Mouse (Mus musculus): ENCODE results near the gene Pak2.
"Not testable (repeated sequence)": the region's sequence is repeated elsewhere in the genome, so short reads cannot be mapped to it uniquely, and the experiment has no call there.

Gene Pak2

DNA sequence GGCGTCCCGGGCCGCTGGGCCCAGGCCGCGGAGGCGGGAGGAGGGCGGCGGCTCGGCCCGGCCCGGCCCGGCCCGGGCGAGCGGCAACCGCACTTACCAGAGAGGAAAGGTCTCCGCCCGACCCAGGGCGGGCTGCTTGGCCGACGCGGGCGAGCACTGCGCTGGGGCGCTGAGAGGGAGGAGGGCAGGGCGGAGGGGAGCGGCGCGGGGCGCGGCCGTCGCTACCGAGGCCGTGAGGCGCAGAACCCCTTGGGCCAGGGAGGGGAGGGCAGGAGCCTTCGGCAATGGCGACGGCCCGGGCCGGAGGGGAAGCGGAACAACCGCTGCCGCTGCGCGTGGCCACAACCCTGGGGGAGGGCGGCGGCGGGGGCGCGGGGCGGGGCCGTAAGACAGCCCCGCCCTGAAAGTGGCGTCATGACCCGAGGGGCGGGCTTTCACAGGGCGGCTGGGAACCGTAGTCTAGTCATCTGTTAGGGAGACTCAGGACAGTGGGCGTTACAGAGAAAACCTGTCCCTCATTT, at the start of gene Pak2:
Gene Pak2, minus strand, starts transcription at position 352 of the 521 bp plus-strand sequence.
- DNase-seq (ENCODE audit: low read depth) = peak; percentile 74

DNA sequence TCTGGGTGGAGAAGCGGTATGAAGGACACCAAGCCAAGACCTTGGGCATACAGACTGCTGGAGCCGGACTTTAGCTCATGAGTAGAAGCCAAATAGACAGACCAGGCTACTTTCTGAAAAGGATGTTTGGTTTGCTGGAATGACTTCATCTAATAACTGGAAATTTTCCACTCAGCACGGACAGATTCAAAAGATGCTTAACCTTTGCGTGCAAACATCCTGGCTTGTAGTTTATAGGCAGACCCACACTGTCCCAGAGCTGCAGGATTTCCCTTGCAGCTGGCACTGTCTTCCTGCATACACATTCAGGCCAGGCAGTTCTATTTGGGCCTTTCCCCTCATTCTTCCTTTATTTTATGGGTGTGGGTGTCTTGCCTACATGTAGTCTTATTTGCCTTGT, 47.9 kb upstream of the Pak2 start:
- no peak for DNase-seq (ENCODE audit: low read depth)

DNA sequence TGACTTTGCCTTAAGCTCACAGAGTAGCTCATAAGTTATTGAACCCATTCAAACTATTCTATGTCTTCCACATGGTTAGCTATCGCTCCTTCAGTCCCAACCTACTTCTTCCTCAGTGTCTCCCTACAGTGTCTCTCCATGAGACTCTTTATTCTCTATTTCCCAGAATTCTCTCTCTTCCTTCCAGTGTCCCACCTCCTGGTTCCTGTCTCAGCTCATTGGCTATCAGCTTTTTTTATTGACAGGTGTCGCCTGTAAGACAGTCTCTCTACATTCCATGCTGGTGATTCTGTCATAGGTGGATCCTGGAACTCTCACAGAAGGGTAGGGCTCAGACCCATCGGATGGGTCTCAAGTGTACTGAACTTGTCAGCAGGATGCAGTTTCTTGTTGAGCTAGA, 46.2 kb upstream of the Pak2 start:
- no peak for DNase-seq (ENCODE audit: low read depth)

DNA sequence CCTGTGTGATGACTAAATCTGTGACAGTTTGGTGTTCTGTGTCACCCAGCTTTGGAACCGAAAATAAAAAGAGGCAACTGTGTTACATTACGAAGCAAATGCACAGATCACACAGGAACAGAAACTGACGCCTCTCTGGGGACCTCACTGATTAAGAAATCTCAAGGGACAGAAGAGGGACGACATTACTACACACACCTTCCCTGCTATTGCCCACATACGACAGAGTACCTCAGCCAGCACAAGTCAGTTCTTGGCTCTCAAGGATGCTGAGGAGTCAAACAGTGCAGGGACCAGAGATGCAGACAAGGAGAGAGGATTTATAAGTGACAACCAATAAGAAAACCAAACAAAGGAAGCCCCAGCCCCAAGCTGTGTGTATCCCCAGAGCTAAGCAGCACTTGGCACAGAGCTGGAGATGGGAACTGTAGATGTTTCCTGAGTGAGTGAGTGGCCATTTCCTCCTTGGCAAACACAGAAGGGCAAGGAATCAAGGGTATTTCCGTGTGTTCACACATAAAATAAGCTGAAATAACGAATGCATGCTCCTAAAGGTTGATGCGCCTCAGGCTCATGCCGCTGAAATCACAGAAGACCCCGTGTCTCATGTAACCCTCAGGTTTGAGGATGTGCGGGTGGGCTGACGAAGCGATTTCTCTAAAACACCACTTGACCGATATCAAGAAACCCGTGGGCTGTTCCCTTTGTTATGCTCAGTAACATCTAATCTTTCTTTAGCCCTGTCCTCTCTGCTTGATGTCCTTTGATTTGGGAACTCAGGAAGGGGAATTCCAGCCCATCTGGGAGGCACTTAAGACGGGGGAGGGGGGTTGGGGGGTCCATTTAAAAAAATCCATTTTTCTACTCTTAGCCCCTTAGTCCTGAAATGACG, 45.5 kb upstream of the Pak2 start:
- no peak for DNase-seq (ENCODE audit: low read depth)

DNA sequence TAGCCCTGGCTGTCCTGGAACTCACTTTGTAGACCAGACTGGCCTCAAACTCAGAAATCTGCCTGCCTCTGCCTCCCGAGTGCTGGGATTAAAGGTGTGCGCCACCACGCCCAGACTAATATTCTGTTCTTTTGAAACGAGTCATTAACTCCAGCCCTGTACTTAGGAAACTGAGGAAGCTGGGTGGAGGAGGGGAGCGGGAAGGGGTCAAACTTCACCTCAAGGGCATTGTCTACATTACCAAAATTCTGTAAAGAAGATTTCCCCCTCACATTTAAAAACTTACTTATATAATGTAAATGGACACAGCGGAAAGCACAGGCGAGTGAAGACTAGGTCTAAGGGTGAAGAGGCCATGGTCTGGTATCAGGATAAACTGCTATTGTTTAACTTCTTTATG, 44.9 kb upstream of the Pak2 start:
- no peak for DNase-seq (ENCODE audit: low read depth)

DNA sequence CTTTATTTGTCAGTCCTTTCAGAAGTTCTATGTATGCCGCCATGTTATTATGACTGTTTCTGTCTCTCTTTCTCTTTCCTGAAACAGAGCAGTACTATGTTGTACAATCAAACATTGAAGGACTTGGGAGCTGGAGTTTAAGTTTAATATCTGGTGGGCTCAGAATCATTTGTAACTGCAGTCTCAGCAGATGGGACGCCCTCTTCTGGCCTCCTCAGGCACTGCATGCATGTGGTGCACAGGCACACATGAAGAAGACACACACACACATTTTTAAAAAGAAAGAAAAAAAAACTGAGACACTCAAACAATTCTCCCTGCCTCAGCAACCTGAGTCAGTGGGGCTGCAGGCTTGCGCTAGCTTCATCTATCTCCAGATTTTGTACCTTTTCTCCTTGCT, 41.3 kb upstream of the Pak2 start:
- DNase-seq (ENCODE audit: low read depth) = no peak

DNA sequence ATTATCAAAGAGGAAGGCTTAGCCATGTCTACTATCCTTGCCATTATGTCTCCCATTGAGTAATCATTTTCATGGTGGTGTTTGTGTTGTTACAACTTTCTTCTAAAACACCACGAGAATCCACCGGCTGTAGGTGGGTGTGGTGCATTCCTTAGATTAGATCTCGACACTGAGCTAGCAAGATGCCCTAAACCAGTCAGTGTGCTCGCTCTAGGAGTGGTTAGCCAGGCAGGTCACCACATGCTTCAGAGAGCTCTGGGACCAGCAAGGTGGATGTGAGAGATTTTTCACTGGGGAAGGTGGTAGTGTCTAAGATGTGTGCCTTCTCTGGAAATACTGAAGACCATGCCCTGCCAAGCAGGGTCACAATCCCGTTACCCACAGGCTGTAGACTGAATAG, 37.0 kb upstream of the Pak2 start:
- DNase-seq (ENCODE audit: low read depth) = no peak

DNA sequence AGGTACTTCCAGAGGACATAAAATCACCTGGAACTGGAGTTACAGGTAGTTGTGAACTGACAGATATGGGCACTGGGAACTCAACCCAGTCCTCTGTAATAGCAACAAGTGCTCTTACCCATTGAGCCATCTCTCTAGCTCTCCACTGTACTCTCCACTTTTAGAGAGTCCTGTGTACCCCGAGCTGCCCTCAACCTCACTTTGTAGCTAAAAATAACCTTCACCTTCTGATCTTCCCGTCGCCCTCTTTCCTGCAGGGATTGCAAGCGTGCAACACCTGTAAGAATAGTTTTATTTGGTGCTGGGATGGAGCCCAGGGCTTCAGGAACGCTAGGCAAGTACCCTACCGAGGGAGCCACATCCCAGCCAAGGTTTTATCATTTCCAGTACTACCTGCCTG, 36.6 kb upstream of the Pak2 start:
- no peak for DNase-seq (ENCODE audit: low read depth)

DNA sequence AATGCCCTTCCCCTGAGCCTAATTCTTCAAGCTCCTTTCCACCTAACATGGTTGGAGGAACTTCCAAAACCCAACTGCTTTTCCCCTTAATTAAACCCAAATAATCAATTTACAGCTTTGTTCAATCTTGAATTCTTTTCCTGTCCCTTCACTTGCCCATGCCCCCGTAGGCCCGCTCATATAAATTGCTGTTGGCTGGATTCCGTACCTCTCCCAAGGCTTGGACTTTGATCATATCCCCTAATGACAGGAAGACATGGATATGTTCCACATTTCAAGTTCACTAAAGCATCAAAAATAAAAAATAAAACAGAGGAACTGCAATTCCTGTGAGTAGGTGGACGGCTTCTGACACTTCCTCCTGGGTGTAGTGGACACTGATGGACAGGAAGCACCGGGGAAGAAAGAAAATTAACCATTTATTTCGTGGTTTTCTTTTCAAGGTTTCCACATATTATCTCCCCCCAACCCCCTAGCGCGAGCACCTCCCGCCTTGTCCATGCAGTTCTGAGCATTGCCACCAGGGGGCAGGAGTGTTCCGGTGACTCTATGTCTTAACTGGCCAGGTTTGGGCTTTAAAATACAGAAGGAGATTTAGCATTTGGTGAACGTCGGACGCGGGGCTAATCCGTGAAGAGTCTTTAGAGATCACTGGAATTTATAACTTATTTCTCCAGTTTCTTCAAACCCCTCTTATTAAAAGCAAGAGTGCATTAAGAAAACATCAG, 36.0 kb upstream of the Pak2 start:
- peak; percentile 76 for DNase-seq (ENCODE audit: low read depth)

DNA sequence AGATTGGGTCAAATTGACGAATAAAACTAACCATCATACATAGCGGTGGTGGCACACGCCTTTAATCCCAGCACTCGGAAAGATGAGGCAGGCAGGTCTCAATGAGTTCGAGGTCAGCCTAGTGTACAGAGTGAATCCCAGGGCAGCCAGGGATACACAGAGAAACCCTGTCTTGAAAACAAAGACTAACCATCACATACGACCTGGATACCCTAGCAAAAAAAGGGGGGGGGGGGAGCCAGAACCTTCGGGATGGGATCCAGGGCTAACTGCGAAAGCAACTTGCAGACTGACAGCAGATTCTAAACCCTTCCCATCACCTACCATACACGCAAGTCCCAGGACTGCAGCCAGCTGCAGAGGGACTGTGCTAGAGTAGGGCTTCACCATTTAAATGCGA, 35.3 kb upstream of the Pak2 start:
- DNase-seq (ENCODE audit: low read depth) = no peak

DNA sequence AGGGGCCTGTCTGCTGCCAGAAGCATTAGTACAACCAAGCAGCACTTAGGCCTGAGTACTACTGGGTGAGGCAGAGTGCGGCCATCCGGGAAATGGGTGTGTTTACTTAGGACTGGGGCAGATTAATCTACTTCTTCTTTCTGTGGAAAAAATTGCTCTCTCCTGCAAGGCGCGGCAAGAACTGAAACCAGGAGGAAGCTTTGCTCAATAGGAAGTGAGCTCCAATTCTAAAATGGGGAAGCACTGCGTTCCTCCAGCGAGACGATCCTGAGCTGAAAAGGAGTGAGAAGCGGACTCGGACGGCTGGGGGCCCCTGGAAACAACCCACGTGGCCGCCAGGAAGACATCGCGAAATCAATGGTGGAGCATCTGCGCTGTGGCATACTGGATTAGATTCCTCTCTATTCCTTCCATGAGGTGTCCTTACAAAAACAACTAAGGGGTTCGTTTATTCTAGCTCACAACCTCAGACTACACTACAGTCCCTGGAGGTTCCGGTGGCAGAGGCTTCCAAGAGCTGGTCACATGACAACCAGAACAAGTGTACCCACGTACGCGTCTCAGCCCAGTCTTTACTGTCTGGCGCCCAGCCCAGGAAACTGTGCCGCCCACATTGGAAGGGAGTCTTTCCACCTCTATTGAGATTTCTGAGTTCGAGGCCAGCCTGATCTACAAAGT, 34.5 kb upstream of the Pak2 start:
- DNase-seq (ENCODE audit: low read depth) = no peak

DNA sequence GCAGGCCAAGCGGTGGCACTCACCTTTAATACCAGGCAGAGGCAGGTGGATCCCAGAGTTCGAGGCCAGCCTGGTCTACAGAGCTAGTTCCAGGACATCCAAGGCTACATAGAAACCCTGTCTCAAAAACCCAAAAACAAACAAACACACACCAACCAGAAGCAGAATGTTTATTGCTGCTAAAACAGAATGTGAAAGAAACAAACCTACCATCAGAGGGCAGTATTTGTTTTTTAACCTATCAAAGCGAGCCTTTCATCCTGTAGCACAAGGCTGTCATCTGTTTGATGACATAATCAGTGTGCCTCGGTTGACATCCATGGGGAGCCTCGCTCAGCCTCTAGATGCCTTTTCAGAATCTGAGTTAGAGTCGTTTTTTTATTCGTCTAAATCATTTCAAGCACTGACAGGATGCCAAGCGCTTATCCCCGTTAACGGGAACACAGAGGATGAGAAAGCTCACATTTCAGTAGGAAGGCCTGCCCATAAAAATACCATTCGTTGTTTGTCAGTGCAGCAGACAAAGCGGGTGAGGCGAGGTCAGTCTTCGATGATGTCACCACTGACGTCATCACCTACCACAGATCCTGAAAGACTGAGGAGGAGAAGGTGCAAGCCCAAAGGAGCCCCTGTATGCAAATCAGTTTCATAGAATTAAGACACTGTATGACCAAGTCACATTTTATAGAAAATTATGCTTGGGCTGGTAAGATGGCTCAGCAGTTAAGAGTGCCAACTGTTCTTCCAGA, 32.0 kb upstream of the Pak2 start:
- DNase-seq (ENCODE audit: low read depth) = no peak

DNA sequence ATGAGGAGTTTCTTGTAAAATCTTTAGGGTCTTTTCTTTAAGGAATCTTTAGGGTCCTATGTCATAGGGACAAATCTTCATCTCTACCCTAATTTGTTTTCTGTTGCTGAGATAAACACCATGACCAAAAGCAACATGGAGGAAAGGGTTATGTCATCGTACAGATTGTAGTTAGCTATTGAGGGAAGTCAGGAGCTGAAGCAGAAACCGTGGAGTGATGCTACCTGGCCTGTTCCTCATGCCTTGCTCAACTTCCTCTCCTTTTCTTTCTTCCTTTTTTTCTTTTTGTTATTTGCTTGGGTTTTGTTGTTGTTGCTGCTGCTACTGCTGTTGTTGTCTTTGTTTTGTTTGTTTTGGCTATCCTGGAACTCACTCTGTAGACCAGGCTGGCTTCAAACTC, 29.4 kb upstream of the Pak2 start:
- DNase-seq (ENCODE audit: low read depth) = no peak

DNA sequence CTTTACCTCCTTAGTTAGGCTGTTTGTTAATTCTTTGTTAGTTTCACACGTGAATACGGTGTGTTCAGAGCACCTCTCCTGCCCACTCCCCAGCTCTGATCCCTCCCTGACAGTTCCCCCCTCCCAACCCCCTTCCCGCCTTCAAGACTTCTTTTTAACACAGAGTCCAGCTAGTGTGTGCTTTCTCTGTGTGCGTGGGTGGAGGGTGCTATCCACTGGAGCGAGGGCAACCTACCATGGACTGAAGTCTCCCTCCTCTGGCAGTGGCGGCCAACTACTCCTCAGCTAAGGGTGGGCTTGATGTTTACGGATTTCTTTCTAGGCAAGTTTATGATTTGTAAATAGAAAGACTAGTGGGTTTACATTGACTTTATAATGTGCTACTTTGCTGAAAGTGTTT, 29.0 kb upstream of the Pak2 start:
- DNase-seq (ENCODE audit: low read depth) = no peak

DNA sequence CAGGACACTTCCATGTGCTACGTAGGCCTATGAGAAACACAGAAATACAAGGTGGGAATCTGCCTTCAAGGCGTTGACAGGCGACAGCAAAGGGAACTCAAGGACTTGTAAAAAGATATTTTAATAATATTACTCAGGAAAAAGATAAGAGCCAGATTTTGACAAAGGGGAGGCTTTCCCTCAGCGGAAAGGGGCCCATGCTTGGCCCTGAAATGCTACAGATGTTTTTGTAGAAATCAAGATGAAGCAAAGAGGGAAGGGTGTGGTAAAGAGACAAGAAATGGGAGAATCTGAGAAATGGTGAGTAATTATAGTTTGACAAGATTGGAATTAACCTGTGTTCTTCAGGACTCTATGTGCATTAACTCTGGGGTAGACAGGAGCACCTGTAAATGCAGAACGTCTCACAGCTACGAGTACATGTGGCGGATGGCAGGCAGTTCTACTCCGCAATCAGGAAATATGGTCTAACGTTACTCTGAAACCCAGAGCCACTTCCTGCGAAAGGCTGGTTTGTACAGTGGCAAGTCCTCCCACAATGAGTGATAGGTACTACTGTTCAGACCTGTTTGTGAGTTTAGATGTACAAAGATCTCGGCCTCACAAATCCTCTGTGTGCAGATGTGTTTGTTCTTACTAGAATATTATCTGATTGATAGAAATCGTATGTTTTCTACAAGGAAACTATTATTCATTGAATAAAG, 28.4 kb upstream of the Pak2 start:
- no peak for DNase-seq (ENCODE audit: low read depth)

DNA sequence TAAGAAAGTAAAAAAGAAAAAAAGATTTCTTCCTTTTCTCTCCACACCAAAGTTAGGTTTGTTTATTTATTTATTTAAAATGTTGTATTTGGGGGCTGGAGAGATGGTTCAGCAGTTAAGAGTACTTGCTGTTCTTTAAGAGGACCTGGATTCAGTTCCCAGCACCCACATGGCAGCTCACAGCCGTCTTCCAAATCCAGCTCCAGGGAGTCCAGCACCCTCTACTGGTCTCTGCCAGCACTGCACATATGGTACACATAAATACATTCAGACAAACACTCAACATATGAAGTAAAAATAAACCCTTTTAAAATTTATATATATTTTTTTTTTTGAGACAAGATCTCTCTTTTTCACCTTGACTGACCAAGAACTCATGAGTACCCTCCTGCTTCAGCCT, 26.6 kb upstream of the Pak2 start:
- no peak for DNase-seq (ENCODE audit: low read depth)

DNA sequence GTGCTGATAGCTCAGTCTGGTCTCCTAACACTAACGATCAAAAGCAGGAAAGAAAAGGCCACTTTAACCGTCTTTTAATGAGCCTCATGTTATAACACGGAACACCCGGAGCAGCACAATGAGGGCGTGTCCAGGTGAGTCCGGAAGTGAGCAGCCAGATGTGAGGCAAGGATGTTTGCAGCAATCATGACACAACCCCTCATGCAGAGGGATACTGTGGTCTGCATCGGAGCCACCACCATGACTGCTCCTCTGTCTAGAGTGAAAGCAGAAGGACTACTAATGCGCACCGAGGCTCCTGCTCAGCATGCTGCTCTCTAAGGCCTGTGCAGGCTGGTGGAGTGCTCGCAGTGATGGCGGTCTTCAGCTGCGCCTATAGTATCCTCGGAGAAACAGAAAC, 23.2 kb upstream of the Pak2 start:
- no peak for DNase-seq (ENCODE audit: low read depth)

DNA sequence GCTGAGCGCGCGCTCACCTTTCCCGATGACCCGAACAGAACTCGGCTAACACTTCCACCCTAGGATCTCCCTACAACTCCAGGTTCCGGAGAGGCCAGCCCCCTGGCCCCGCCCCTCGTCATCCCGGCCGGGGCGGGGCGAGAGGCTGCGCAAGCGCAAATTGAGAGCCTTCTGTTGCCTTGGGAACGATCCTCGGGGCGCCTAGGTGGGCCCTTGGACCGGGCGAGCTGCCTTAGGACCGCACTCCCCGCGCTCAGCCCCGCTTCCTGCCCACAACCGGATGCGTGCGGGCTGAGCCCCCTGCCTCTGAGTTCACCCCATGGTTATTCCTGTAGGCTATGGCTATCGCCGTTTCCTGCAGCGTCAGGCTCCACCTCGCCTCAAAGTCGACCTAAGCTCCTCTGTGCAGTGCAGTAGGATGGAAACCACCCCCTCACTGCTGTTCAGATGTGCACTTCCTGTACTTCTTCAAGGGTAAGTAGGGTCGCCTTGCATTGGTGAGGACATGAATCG, 20.6 kb upstream of the Pak2 start, which contains the start of the genes Pigx and Cep19:
Gene Pigx, minus strand, starts transcription at position 103 of the 513 bp plus-strand sequence.
Gene Cep19, plus strand, starts transcription at position 163 of the 513 bp plus-strand sequence.
- DNase-seq (ENCODE audit: low read depth) = peak; percentile 83

DNA sequence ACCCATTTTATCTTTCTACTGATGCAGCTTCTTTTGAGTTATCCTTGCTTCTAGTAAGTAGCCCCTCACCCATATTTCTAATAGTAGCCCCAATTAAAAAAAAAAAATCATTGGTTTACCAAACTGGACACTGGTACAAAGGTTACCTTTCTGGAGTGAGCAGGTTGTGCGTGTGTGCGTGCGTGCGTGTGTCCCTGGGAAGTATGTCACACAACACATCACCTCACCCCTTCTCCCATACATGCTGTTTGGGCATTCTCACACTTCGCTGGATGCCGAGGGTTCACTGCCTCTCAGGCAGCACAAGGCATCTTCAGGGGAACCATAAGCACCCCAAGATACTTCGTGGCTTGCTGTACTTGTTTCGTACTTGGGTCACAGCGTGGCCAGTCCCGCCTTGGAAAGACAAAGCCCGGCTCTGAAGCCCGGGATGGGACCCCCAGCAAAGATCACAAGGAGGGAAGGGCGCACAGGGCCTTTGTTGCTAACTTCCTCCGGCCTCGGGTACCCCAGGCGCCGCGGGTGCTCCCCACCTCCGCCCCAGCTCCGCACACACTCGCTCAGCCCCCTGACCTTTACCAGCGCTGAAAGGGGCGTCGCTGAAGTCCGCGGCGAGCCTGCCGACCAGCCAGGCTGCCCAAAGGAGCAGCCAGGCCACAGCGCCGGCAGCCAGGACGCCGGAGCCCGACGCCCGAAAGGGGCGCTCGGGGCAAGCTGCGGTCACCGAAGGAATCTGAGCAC, 19.9 kb upstream of the Pak2 start:
- DNase-seq (ENCODE audit: low read depth) = no peak

DNA sequence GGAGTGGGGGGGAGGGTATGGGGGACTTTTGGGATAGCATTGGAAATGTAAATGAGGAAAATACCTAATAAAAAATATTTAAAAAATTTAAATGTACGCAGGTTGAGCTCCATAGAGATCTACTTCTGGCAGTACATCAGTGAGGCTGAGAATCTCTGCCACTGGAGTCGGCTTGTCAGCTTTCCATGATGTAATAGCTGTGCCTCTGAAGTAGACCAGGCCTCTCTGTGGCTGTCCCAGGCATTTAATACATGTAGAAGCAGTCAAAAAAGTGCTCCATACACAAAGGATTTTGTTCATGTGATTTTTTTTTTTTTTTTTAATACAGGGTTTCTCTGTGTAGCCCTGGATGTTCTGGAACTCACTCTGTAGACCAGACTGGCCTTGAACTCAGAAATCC, 18.6 kb upstream of the Pak2 start:
- not testable (repeated sequence) for DNase-seq (ENCODE audit: low read depth)

All from c-Kit-positive CD71-positive TER-119-negative erythroid progenitor cells, embryonic 14.5 days (primary cell).